Mouse (Mus musculus): ENCODE measurements at regions not wholly inside any gene's neighbourhood (a gene's known extent, or its start where the extent isn't known, plus 50 kb on each side); places are given as distances from the start of the nearest gene placed in this dataset.

- Histone ChIP-seq H3K79me2 (ENCODE audit: control insufficient read depth, insufficient read depth) (no peaks in the 10 kb centered on the region), H3K4me2 (ENCODE audit: low read depth) (no peak overlapping the region), H3K27me3 (ENCODE audit: control insufficient read depth, insufficient read depth, insufficient read length) (no peaks in the 10 kb centered on the region), H3K4me3 (no peak overlapping the region), H3ac (ENCODE audit: control insufficient read depth, insufficient read length) (no peak overlapping the region), H3K36me3 (ENCODE audit: control insufficient read depth, insufficient read depth) (no peaks in the 10 kb centered on the region)
- TF ChIP-seq TCF12 (IDR thresholded peaks at IDR 0.05; ENCODE audit: insufficient read depth, poor library complexity, severe bottlenecking) (no peak), POLR2AphosphoS2 (IDR thresholded peaks at IDR 0.05; ENCODE audit: insufficient read length, low read depth) (no peak), TCF3 (IDR thresholded peaks at IDR 0.05; ENCODE audit: insufficient read length, low read depth) (no peak), USF1 (IDR thresholded peaks at IDR 0.05; ENCODE audit: low read depth) (no peak), E2F4 (IDR thresholded peaks at IDR 0.05; ENCODE audit: insufficient read depth) (no peak)
These were observed 224.6 kb downstream of the Papss1 start for GRCm38 (mm10) chr3:131789177-131789576.

- Histone ChIP-seq H3ac (ENCODE audit: control insufficient read depth, insufficient read length) (no peak overlapping the region), H3K4me3 (no peak overlapping the region), H3K36me3 (ENCODE audit: control insufficient read depth, insufficient read depth) (no peaks in the 10 kb centered on the region), H3K4me2 (ENCODE audit: low read depth) (peak overlapping the region; percentile 24), H3K79me2 (ENCODE audit: control insufficient read depth, insufficient read depth) (no peaks in the 10 kb centered on the region), H3K27me3 (ENCODE audit: control insufficient read depth, insufficient read depth, insufficient read length) (no peaks in the 10 kb centered on the region)
- no peak for TF ChIP-seq TCF12 (IDR thresholded peaks at IDR 0.05; ENCODE audit: insufficient read depth, poor library complexity, severe bottlenecking)
- no peak for TF ChIP-seq SRF (IDR thresholded peaks at IDR 0.05; ENCODE audit: control insufficient read depth, insufficient read length, low read depth)
- TF ChIP-seq POLR2AphosphoS2 (IDR thresholded peaks at IDR 0.05; ENCODE audit: insufficient read length, low read depth): no peak
- no peak for TF ChIP-seq POLR2A (IDR thresholded peaks at IDR 0.05; ENCODE audit: insufficient read length, low read depth)
- TF ChIP-seq MYOG (IDR thresholded peaks at IDR 0.05; ENCODE audit: control insufficient read depth in 1 of 3, insufficient read depth in 1 of 3, insufficient read length in 2 of 3, low read depth in 2 of 3): no peak
- TF ChIP-seq REST (IDR thresholded peaks at IDR 0.05; ENCODE audit: insufficient read depth, insufficient read length): no peak
- no peak for TF ChIP-seq USF1 (IDR thresholded peaks at IDR 0.05; ENCODE audit: low read depth)
- TF ChIP-seq CEBPB (IDR thresholded peaks at IDR 0.05; ENCODE audit: insufficient read depth, poor library complexity, severe bottlenecking): no peak
- TF ChIP-seq TCF3 (IDR thresholded peaks at IDR 0.05; ENCODE audit: insufficient read length, low read depth): no peak
These were observed 229.5 kb downstream of the Papss1 start for GRCm38 (mm10) chr3:131794056-131794455.

GRCm38 (mm10) chr3:131795108-131796005 lies 230.8 kb downstream of the Papss1 start:
- no peak overlapping the region for H3ac ChIP-seq (ENCODE audit: control insufficient read depth, insufficient read length)
- TF ChIP-seq SRF (IDR thresholded peaks at IDR 0.05; ENCODE audit: control insufficient read depth, insufficient read length, low read depth) (no peak), MYOD1 (IDR thresholded peaks at IDR 0.05; ENCODE audit: control insufficient read depth in 1 of 3, insufficient read length in 2 of 3, low read depth in 2 of 3) (no peak), TCF12 (IDR thresholded peaks at IDR 0.05; ENCODE audit: insufficient read depth, poor library complexity, severe bottlenecking) (no peak), TCF3 (IDR thresholded peaks at IDR 0.05; ENCODE audit: insufficient read length, low read depth) (no peak), POLR2AphosphoS2 (IDR thresholded peaks at IDR 0.05; ENCODE audit: insufficient read length, low read depth) (no peak), MAX (IDR thresholded peaks at IDR 0.05; ENCODE audit: low read depth) (no peak), CEBPB (IDR thresholded peaks at IDR 0.05; ENCODE audit: insufficient read depth, poor library complexity, severe bottlenecking) (no peak), REST (IDR thresholded peaks at IDR 0.05; ENCODE audit: insufficient read depth, insufficient read length) (no peak), USF1 (IDR thresholded peaks at IDR 0.05; ENCODE audit: low read depth) (no peak)
- H3K4me3 ChIP-seq: no peak overlapping the region
- H3K36me3 ChIP-seq (ENCODE audit: control insufficient read depth, insufficient read depth): no peaks in the 10 kb centered on the region
- H3K4me2 ChIP-seq (ENCODE audit: low read depth): no peak overlapping the region
- no peaks in the 10 kb centered on the region for H3K27me3 ChIP-seq (ENCODE audit: control insufficient read depth, insufficient read depth, insufficient read length)
- H3K79me2 ChIP-seq (ENCODE audit: control insufficient read depth, insufficient read depth): no peaks in the 10 kb centered on the region

- Histone ChIP-seq H3K4me3 (no peak overlapping the region), H3K79me2 (ENCODE audit: control insufficient read depth, insufficient read depth) (no peaks in the 10 kb centered on the region), H3K4me2 (ENCODE audit: low read depth) (peak overlapping the region; percentile 33), H3K36me3 (ENCODE audit: control insufficient read depth, insufficient read depth) (no peaks in the 10 kb centered on the region), H3ac (ENCODE audit: control insufficient read depth, insufficient read length) (no peak overlapping the region), H3K27me3 (ENCODE audit: control insufficient read depth, insufficient read depth, insufficient read length) (no peaks in the 10 kb centered on the region)
- no peak for TF ChIP-seq CEBPB (IDR thresholded peaks at IDR 0.05; ENCODE audit: insufficient read depth, poor library complexity, severe bottlenecking)
- no peak for TF ChIP-seq MAX (IDR thresholded peaks at IDR 0.05; ENCODE audit: low read depth)
- TF ChIP-seq TCF12 (IDR thresholded peaks at IDR 0.05; ENCODE audit: insufficient read depth, poor library complexity, severe bottlenecking): no peak
- no peak for TF ChIP-seq REST (IDR thresholded peaks at IDR 0.05; ENCODE audit: insufficient read depth, insufficient read length)
These were observed 235.2 kb downstream of the Papss1 start for GRCm38 (mm10) chr3:131799774-131800173.

- Histone ChIP-seq H3K36me3 (ENCODE audit: control insufficient read depth, insufficient read depth) (no peaks in the 10 kb centered on the region), H3K27me3 (ENCODE audit: control insufficient read depth, insufficient read depth, insufficient read length) (no peaks in the 10 kb centered on the region), H3K4me2 (ENCODE audit: low read depth) (no peak overlapping the region), H3K79me2 (ENCODE audit: control insufficient read depth, insufficient read depth) (no peaks in the 10 kb centered on the region), H3ac (ENCODE audit: control insufficient read depth, insufficient read length) (no peak overlapping the region), H3K4me3 (no peak overlapping the region)
- TF ChIP-seq TCF3 (IDR thresholded peaks at IDR 0.05; ENCODE audit: insufficient read length, low read depth): no peak
- TF ChIP-seq USF1 (IDR thresholded peaks at IDR 0.05; ENCODE audit: low read depth): no peak
- no peak for TF ChIP-seq E2F4 (IDR thresholded peaks at IDR 0.05; ENCODE audit: insufficient read depth)
- TF ChIP-seq MAX (IDR thresholded peaks at IDR 0.05; ENCODE audit: low read depth): no peak
- no peak for TF ChIP-seq POLR2AphosphoS2 (IDR thresholded peaks at IDR 0.05; ENCODE audit: insufficient read length, low read depth)
- no peak for TF ChIP-seq MYOD1 (IDR thresholded peaks at IDR 0.05; ENCODE audit: control insufficient read depth in 1 of 3, insufficient read length in 2 of 3, low read depth in 2 of 3)
- no peak for TF ChIP-seq TCF12 (IDR thresholded peaks at IDR 0.05; ENCODE audit: insufficient read depth, poor library complexity, severe bottlenecking)
- TF ChIP-seq SRF (IDR thresholded peaks at IDR 0.05; ENCODE audit: control insufficient read depth, insufficient read length, low read depth): no peak
- no peak for TF ChIP-seq REST (IDR thresholded peaks at IDR 0.05; ENCODE audit: insufficient read depth, insufficient read length)
- no peak for TF ChIP-seq CEBPB (IDR thresholded peaks at IDR 0.05; ENCODE audit: insufficient read depth, poor library complexity, severe bottlenecking)
- no peak for TF ChIP-seq POLR2A (IDR thresholded peaks at IDR 0.05; ENCODE audit: insufficient read length, low read depth)
- no peak for TF ChIP-seq MYOG (IDR thresholded peaks at IDR 0.05; ENCODE audit: control insufficient read depth in 1 of 3, insufficient read depth in 1 of 3, insufficient read length in 2 of 3, low read depth in 2 of 3)
These were observed 237.0 kb downstream of the Papss1 start for GRCm38 (mm10) chr3:131801551-131801950.
